Comparison of ENCODE assay signal across 22 mouse cellular contexts in genomic region chr11:31791264-31791663, GRCm38 (mm10).
"Had no signal": no experiment of that assay in that cellular context is flagged by ENCODE, and none has a peak within 500 bp of the region (broad histone marks: within the 10 kb centered on the region; RNA-seq: fewer than 3 reads in every experiment).

No protein-coding gene starts in this region.

- H3K9me3 ChIP-seq: heart, embryonic 10.5 days; heart, embryonic 12.5 days; hindbrain, embryonic 12.5 days; intestine, embryonic 15.5 days; limb, embryonic 10.5 days; liver, embryonic 15.5 days had no signal

- H3K36me3 ChIP-seq: heart, embryonic 10.5 days; heart, embryonic 12.5 days; hindbrain, embryonic 10.5 days; hindbrain, embryonic 12.5 days; intestine, embryonic 15.5 days; limb, embryonic 10.5 days; limb, embryonic 12.5 days; liver, embryonic 15.5 days had no signal

- H3K9ac ChIP-seq: heart, embryonic 12.5 days; hindbrain, embryonic 12.5 days; hindbrain, embryonic 14.5 days; intestine, embryonic 15.5 days; limb, embryonic 12.5 days; liver, embryonic 15.5 days had no signal

- DNase-seq: gastrocnemius, postnatal 14 days; heart, adult 18-20 months; heart, postnatal 10 days; heart, postnatal 4 days; kidney, adult 18-20 months; kidney, adult 8-10 months; kidney, postnatal 10 days; kidney, postnatal 4 days had no signal

- H3K4me3 ChIP-seq: heart, embryonic 10.5 days; heart, embryonic 12.5 days; hindbrain, embryonic 10.5 days; hindbrain, embryonic 12.5 days; intestine, embryonic 15.5 days; layer of hippocampus, adult 2 months; left cerebral cortex, adult 2 months; limb, embryonic 10.5 days; limb, embryonic 12.5 days; liver, embryonic 15.5 days had no signal

- H3K27ac ChIP-seq: heart, embryonic 10.5 days; hindbrain, embryonic 10.5 days; hindbrain, embryonic 12.5 days; hindbrain, embryonic 14.5 days; intestine, embryonic 15.5 days; layer of hippocampus, adult 2 months; left cerebral cortex, adult 2 months; limb, embryonic 10.5 days; limb, embryonic 12.5 days; liver, embryonic 15.5 days had no signal

- H3K4me2 ChIP-seq: heart, embryonic 12.5 days; hindbrain, embryonic 12.5 days; hindbrain, embryonic 14.5 days; intestine, embryonic 15.5 days; limb, embryonic 12.5 days; liver, embryonic 15.5 days had no signal

- ATAC-seq: hindbrain, embryonic 16.5 days; inflammation-experienced regulatory T-cells, adult 6 months; intestine, embryonic 15.5 days; intestine, postnatal 0 days had no signal

- H3K4me1 ChIP-seq: hindbrain, embryonic 12.5 days; intestine, embryonic 15.5 days had no signal

- H3K27me3 ChIP-seq: heart, embryonic 12.5 days; hindbrain, embryonic 12.5 days; intestine, embryonic 15.5 days; limb, embryonic 12.5 days had no signal
